Mouse (Mus musculus) olfactory bulb, adult 2 months (tissue): ENCODE measurements around the gene Tenm4. TPM values are rescaled to one million over a fixed set of nuclear protein-coding genes. Genes with fewer than 3 reads are reported as not detected.
"Not testable (repeated sequence)": the region's sequence is repeated elsewhere in the genome, so short reads cannot be mapped to it uniquely, and the experiment has no call there.

Experiments used
- H3K27ac ChIP-seq: fragments of 200-500 bp; 2 replicates; pipeline ENCODE4 v1.5.1; 2012; ENCODE audit warnings: low read depth, low read length; ENCODE audit not compliant: insufficient read depth
- H3K4me1 ChIP-seq: fragments of 200-500 bp; 2 replicates; pipeline ENCODE4 v1.6.1; 2012; ENCODE audit warnings: low read length; ENCODE audit not compliant: control insufficient read depth, insufficient read depth
- H3K4me3 ChIP-seq: fragments of 200-500 bp; 2 replicates; pipeline ENCODE4 v1.5.1; 2012; ENCODE audit warnings: mild to moderate bottlenecking, low read depth, low read length, moderate library complexity; ENCODE audit not compliant: insufficient read depth
- CTCF ChIP-seq: fragments of 200-500 bp; IDR thresholded peaks from 2 replicates; pipeline ENCODE4 v1.5.1; 2012; ENCODE audit warnings: low read depth, mild to moderate bottlenecking, low read length, moderate library complexity; ENCODE audit not compliant: insufficient read depth
- POLR2A ChIP-seq: fragments of 200-500 bp; IDR thresholded peaks from 2 replicates; pipeline ENCODE4 v1.6.1; 2012; ENCODE audit warnings: mild to moderate bottlenecking, low read depth, low read length, moderate library complexity; ENCODE audit not compliant: insufficient read depth
- WGBS: fragments of 180-500 bp; shearing (Covaris S2); methylation state at CpG from one replicate; pipeline ENCODE4 v1.1.7; 2018; 5-methylcytosine and 5-hydroxymethylcytosine counted together
- polyA plus RNA-seq: library from polyadenylated mRNA; stranded (reverse); fragments of >200 nt; gene quantifications from 2 replicates; pipeline ENCODE4 v1.2.4, GENCODE M21; 2012; ENCODE audit warnings: low replicate concordance; ENCODE audit not compliant: missing spikeins, insufficient read depth, insufficient read length

Tenm4 gene
- polyA plus RNA-seq, 1 experiment, result not detected

GRCm38 (mm10) chr7:96910310-96910960, 739.4 kb downstream of the Tenm4 start:
- Histone ChIP-seq H3K4me3 (no peak overlapping the region), H3K27ac (no peak overlapping the region), H3K4me1 (peaks cover 7% of the 10 kb centered on the region)
- TF ChIP-seq POLR2A, result no peak
- TF ChIP-seq CTCF, result no peak
- WGBS, result 87% methylated on average over 12 of the region's 12 CpGs

GRCm38 (mm10) chr7:96914031-96914430, 743.0 kb downstream of the Tenm4 start:
- 5% methylated on average over 6 of the region's 6 CpGs for WGBS
- TF ChIP-seq CTCF, result peak; percentile 80
- no peak for TF ChIP-seq POLR2A
- Histone ChIP-seq H3K27ac (no peak overlapping the region), H3K4me3 (no peak overlapping the region), H3K4me1 (peaks cover 7% of the 10 kb centered on the region)

- peaks cover 7% of the 10 kb centered on the region for H3K4me1 ChIP-seq
- H3K4me3 ChIP-seq, result no peak overlapping the region
- 5% methylated on average over 2 of the region's 2 CpGs for WGBS
- no peak overlapping the region for H3K27ac ChIP-seq
- TF ChIP-seq POLR2A, result no peak
- no peak for TF ChIP-seq CTCF
These were observed 744.5 kb downstream of the Tenm4 start for GRCm38 (mm10) chr7:96915452-96916105.

GRCm38 (mm10) chr7:96920447-96921095, 749.5 kb downstream of the Tenm4 start:
- Histone ChIP-seq H3K27ac (no peak overlapping the region), H3K4me1 (peaks cover 5% of the 10 kb centered on the region), H3K4me3 (no peak overlapping the region)
- TF ChIP-seq CTCF (no peak), POLR2A (no peak)
- 68% methylated on average over 7 of the region's 7 CpGs for WGBS

- Histone ChIP-seq H3K4me1 (peaks cover 5% of the 10 kb centered on the region), H3K27ac (no peak overlapping the region), H3K4me3 (no peak overlapping the region)
- WGBS, result 96% methylated on average over 2 of the region's 2 CpGs
- TF ChIP-seq CTCF, result no peak
- no peak for TF ChIP-seq POLR2A
These were observed 751.9 kb downstream of the Tenm4 start for GRCm38 (mm10) chr7:96922927-96923326.

- WGBS, result 33% methylated on average over 5 of the region's 5 CpGs
- no peak for TF ChIP-seq CTCF
- no peak for TF ChIP-seq POLR2A
These were observed 772.8 kb downstream of the Tenm4 start for GRCm38 (mm10) chr7:96943715-96944377.

GRCm38 (mm10) chr7:96946501-96946900, 775.5 kb downstream of the Tenm4 start:
- not testable (repeated sequence) for H3K4me3 ChIP-seq, H3K27ac ChIP-seq, H3K4me1 ChIP-seq
- 94% methylated on average over 8 of the region's 8 CpGs for WGBS

More at GRCm38 (mm10) chr7:96943715-96944377, 772.8 kb downstream of the Tenm4 start:
- H3K4me1 ChIP-seq, result no peaks in the 10 kb centered on the region
- H3K4me3 ChIP-seq, result no peak overlapping the region
- H3K27ac ChIP-seq, result no peak overlapping the region

GRCm38 (mm10) chr7:96951281-96952051, 780.4 kb downstream of the Tenm4 start, which contains the start of gene Nars2:
Nars2 (plus strand) TSS chr7:96951505.
- WGBS, result 1% methylated on average over 62 of the region's 62 CpGs
- TF ChIP-seq POLR2A (peak; percentile 85), CTCF (0 out of 2 replicates have a peak, but pooled peaks have one; percentile 20)
- no peaks in the 10 kb centered on the region for H3K4me1 ChIP-seq
- H3K4me3 ChIP-seq, result peak within 1 kb of the TSS; percentile 82
- peak within 1 kb of the TSS; percentile 89 for H3K27ac ChIP-seq

- no peaks in the 10 kb centered on the region for H3K4me1 ChIP-seq
- no peak for TF ChIP-seq POLR2A
- TF ChIP-seq CTCF, result no peak
- H3K4me3 ChIP-seq, result peak overlapping the region; percentile 82
- no peak overlapping the region for H3K27ac ChIP-seq
- 27% methylated on average over 5 of the region's 5 CpGs for WGBS
These were observed 781.0 kb downstream of the Tenm4 start for GRCm38 (mm10) chr7:96952094-96952493.
